Mouse (Mus musculus): ENCODE measurements around the gene G3bp1. TPM values are rescaled to one million over a fixed set of nuclear protein-coding genes. Genes with fewer than 3 reads are reported as not detected.

G3bp1 gene
- polyA plus RNA-seq, 1 experiment from 2014 or later, result 215 TPM

- Histone ChIP-seq H3K4me3 (no peak overlapping the region), H3K27me3 (no peaks in the 10 kb centered on the region), H3K27ac (replicated peaks) (no peak overlapping the region), H3K9me3 (no peaks in the 10 kb centered on the region), H3K4me2 (replicated peaks) (no peak overlapping the region), H3K36me3 (no peaks in the 10 kb centered on the region), H3K4me1 (no peaks in the 10 kb centered on the region), H3K9ac (replicated peaks) (no peak overlapping the region)
- ATAC-seq (ENCODE audit: low FRiP score, low read depth), result no peak
- WGBS, result 74% methylated on average over 5 of the region's 5 CpGs
Measured at GRCm38 (mm10) chr11:55517666-55518065, 48.2 kb downstream of the G3bp1 start.

DNA sequence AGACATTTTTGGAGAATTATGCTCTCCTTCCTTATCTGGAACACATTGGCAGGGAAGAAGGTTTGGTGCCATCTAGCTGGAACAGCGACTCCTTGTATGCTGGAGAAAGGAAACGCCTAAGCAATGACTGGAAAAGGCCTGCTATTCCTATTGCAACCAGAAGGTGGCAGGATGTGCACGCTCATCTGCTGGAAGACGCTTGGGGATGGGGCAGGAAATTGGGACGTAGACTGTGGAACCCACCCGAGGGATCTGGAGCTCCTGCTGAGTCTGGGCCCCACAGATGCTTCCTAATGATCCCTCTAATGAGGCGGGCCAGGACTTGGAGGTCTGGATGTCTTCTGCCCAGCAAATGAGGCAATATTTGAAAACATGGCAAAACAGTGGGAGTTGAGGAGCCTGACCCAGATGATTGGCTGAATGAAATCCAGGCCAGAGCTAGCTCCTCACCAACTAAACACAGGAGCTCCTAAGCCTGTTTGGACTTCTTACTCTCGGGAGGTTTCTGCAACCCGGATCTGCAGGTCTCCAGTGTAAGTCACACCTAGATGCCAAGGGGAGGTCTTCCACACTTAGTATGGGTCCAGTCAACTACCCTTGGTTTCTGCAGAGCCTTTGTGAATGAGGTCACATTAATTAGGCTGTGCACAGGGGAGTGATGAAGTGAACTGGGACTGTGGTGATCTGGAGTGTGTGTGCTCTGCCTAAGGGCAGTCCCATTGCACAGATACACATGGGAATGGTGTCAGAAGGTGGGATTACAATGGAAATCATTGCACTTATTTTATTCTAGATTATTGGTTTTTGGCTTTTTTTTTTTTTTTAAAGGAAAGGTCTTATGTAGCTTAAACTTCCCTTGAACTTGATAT, 49.6 kb downstream of the G3bp1 start:
- peak; percentile 52 for ATAC-seq (ENCODE audit: low FRiP score, low read depth)
- no peak overlapping the region for H3K9ac ChIP-seq (replicated peaks)
- H3K9me3 ChIP-seq, result no peaks in the 10 kb centered on the region
- no peak overlapping the region for H3K27ac ChIP-seq (replicated peaks)
- no peaks in the 10 kb centered on the region for H3K36me3 ChIP-seq
- WGBS, result 4% methylated on average over 9 of the region's 9 CpGs
- H3K4me1 ChIP-seq, result no peaks in the 10 kb centered on the region
- no peak overlapping the region for H3K4me3 ChIP-seq
- 0 out of 2 replicates have a peak overlapping the region, but pooled peaks have one; percentile 21 for H3K4me2 ChIP-seq (replicated peaks)
- H3K27me3 ChIP-seq, result no peaks in the 10 kb centered on the region

- Histone ChIP-seq H3K4me3 (no peak overlapping the region), H3K9ac (replicated peaks) (no peak overlapping the region), H3K4me1 (peaks cover 6% of the 10 kb centered on the region; the same call in 1 of the 2 replicates), H3K36me3 (no peaks in the 10 kb centered on the region), H3K9me3 (no peaks in the 10 kb centered on the region), H3K27ac (replicated peaks) (no peak overlapping the region), H3K27me3 (no peaks in the 10 kb centered on the region), H3K4me2 (replicated peaks) (no peak overlapping the region)
- no peak for ATAC-seq (ENCODE audit: low FRiP score, low read depth)
- 88% methylated on average over 7 of the region's 7 CpGs for WGBS
Measured at GRCm38 (mm10) chr11:55530741-55531140, 61.3 kb downstream of the G3bp1 start.

DNA sequence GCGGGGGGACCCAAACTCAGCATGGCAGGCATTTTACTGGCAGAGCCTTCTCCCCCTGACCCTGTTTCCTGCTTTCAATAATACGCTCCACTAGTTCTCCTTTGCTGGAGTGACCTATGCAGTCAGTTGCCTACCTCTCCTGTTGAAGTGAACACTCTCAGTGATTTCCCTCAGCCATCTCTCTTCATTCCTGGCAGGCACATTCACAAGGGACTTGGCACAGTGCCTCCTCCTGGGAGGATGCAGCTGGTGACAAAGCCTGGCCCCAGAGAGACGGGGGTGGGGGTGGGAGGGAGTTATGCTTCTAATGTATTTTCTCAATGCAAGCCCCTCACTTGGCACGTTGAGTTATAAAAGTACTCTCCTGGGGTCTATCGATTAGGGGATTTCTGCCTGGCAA, 63.9 kb downstream of the G3bp1 start:
- no peaks in the 10 kb centered on the region for H3K36me3 ChIP-seq
- peaks cover 6% of the 10 kb centered on the region; the same call in 1 of the 2 replicates for H3K4me1 ChIP-seq
- 75% methylated on average over 5 of the region's 5 CpGs for WGBS
- H3K4me3 ChIP-seq, result no peak overlapping the region
- H3K27me3 ChIP-seq, result no peaks in the 10 kb centered on the region
- ATAC-seq (ENCODE audit: low FRiP score, low read depth), result no peak
- no peak overlapping the region for H3K9ac ChIP-seq (replicated peaks)
- H3K27ac ChIP-seq (replicated peaks), result no peak overlapping the region
- H3K9me3 ChIP-seq, result no peaks in the 10 kb centered on the region
- no peak overlapping the region for H3K4me2 ChIP-seq (replicated peaks)

DNA sequence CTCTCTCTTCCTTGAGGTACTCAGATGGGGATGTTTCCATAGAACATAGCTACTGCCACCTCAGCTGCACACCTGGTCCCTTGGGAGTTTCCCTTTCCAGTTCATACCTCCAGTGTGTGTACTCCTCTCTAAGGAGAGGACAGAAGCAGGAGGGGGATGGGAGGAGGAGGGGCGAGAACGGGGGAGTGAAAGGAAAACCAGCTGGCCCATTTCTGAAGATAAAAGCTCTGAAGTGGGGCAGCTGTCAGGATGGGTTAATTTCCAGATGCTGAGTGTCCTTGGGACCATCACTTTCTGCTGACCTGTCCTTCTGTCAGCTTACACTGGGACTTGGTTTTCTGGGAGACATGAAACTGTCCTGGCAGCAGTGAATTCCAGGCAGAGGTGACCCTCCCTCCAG, 65.3 kb downstream of the G3bp1 start:
- no peak overlapping the region for H3K4me2 ChIP-seq (replicated peaks)
- H3K9ac ChIP-seq (replicated peaks), result no peak overlapping the region
- 43% methylated on average over 2 of the region's 2 CpGs for WGBS
- H3K27me3 ChIP-seq, result no peaks in the 10 kb centered on the region
- H3K27ac ChIP-seq (replicated peaks), result no peak overlapping the region
- no peaks in the 10 kb centered on the region for H3K9me3 ChIP-seq
- H3K4me1 ChIP-seq, result peaks cover 6% of the 10 kb centered on the region; the same call in 1 of the 2 replicates
- H3K4me3 ChIP-seq, result no peak overlapping the region
- no peak for ATAC-seq (ENCODE audit: low FRiP score, low read depth)
- no peaks in the 10 kb centered on the region for H3K36me3 ChIP-seq

DNA sequence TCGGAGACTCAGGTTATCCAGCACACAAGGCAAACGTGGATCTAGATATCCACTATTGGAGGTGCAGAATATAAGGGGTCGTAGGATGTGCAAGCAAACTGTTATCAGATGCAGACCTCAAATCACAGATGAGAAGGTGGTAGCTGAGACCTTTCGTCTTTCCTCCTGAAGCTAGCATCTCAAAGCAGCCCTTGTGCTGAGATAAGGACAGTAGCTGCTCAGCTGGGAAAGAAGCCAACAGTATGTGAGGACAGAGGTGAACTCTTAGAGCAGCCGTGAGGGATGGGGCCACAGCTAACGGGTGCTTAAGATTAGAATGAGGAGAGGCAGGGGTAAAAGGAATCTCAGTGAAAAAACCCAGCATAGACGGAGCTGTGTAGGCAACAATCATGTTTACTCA, 72.6 kb downstream of the G3bp1 start:
- Histone ChIP-seq H3K36me3 (no peaks in the 10 kb centered on the region), H3K4me2 (replicated peaks) (no peak overlapping the region), H3K9ac (replicated peaks) (no peak overlapping the region), H3K27ac (replicated peaks) (no peak overlapping the region), H3K4me1 (no peaks in the 10 kb centered on the region), H3K9me3 (no peaks in the 10 kb centered on the region; the same call in 1 of the 2 replicates), H3K4me3 (no peak overlapping the region), H3K27me3 (no peaks in the 10 kb centered on the region)
- ATAC-seq (ENCODE audit: low FRiP score, low read depth), result no peak
- WGBS, result 68% methylated on average over 7 of the region's 7 CpGs

- Histone ChIP-seq H3K27me3 (no peaks in the 10 kb centered on the region), H3K4me2 (replicated peaks) (no peak overlapping the region), H3K9me3 (no peaks in the 10 kb centered on the region; the same call in 1 of the 2 replicates), H3K27ac (replicated peaks) (no peak overlapping the region), H3K36me3 (no peaks in the 10 kb centered on the region), H3K9ac (replicated peaks) (no peak overlapping the region), H3K4me3 (no peak overlapping the region), H3K4me1 (no peaks in the 10 kb centered on the region)
- ATAC-seq (ENCODE audit: low FRiP score, low read depth), result no peak
- WGBS, result 78% methylated on average over 4 of the region's 4 CpGs
Measured at GRCm38 (mm10) chr11:55542671-55543070, 73.2 kb downstream of the G3bp1 start.

DNA sequence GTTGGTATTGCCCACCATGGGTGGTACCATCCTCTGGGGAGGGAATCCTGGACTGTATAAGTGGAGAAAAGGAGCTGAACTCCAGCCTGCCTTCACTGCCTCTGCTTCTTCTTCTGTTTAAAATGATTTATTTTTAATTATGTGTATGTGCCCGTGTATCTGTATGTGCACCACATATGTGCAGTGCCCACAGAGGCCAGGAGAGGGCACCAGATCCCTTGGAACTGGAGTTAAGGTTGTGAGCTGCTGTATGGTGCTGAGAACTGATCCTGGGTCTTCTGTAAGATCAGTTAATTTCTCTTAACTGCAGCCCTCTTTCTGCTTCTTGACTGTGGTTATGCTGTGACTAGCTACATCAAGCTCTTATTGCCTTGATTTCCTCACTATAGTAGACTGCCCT, 76.2 kb downstream of the G3bp1 start:
- no peak overlapping the region for H3K4me2 ChIP-seq (replicated peaks)
- no peaks in the 10 kb centered on the region for H3K36me3 ChIP-seq
- H3K27ac ChIP-seq (replicated peaks), result no peak overlapping the region
- H3K4me1 ChIP-seq, result no peaks in the 10 kb centered on the region
- WGBS, result 80% methylated on average over 1 of the region's 1 CpGs
- no peaks in the 10 kb centered on the region for H3K27me3 ChIP-seq
- H3K9ac ChIP-seq (replicated peaks), result no peak overlapping the region
- ATAC-seq (ENCODE audit: low FRiP score, low read depth), result no peak
- no peak overlapping the region for H3K4me3 ChIP-seq
- no peaks in the 10 kb centered on the region; the same call in 1 of the 2 replicates for H3K9me3 ChIP-seq

Small RNA genes lying within 50 kb of the gene (microRNA-seq; reads per million reads assigned to microRNA genes)
- not detected for gene Mir7652

Other genes starting within 250 kb of the G3bp1 start
- gene Fat2, start 133.1 kb upstream of the G3bp1 start, polyA plus RNA-seq (2016; fragmentation: Nextera tagmentation; extraction: Ambion mirVana), result 0.03 and 0.05 TPM in 2 replicates
- 470 and 579 TPM in 2 replicates for gene Sparc, start 46.5 kb upstream of the G3bp1 start, polyA plus RNA-seq (2016; fragmentation: Nextera tagmentation; extraction: Ambion mirVana)
- gene Atox1, start 8.4 kb upstream of the G3bp1 start, polyA plus RNA-seq (2016; fragmentation: Nextera tagmentation; extraction: Ambion mirVana), result 232 and 237 TPM in 2 replicates
- gene Glra1, start 138.5 kb downstream of the G3bp1 start, polyA plus RNA-seq (2016; fragmentation: Nextera tagmentation; extraction: Ambion mirVana), result not detected in 2 replicates